Mouse (Mus musculus) liver, embryonic 14.5 days (tissue): ENCODE results near the gene Clk4.
A peak's percentile ranks its signal among the peaks of the same experiment; 100 is the strongest.

Experiments
- CTCF ChIP-seq: IDR thresholded peaks from 2 replicates; pipeline ENCODE4 v1.5.1; 2016; ENCODE audit warnings: antibody characterized with exemption, low read depth, control low read depth
- EP300 ChIP-seq: IDR thresholded peaks from 2 replicates; pipeline ENCODE4 v1.6.1; 2016; ENCODE audit warnings: antibody characterized with exemption, low read depth

- TF ChIP-seq EP300 (no peak), CTCF (peak; percentile 73)
These were observed 3.8 kb downstream of the Clk4 start for GRCm38 (mm10) chr11:51265326-51265725.
